Mouse (Mus musculus): Measurements from ENCODE around the gene Fam98b. TPM values are rescaled to one million over a fixed set of nuclear protein-coding genes. Genes with fewer than 3 reads are reported as not detected.

Gene Fam98b
- 6.7 and 7.2 TPM in 2 replicates for polyA plus RNA-seq (2014; fragmentation: Nextera tagmentation; extraction: Ambion mirVana)

- H3K9ac ChIP-seq (ENCODE audit: low read length), result peak within 1 kb of the TSS; percentile 78
- H3K4me3 ChIP-seq (ENCODE audit: low read depth, low read length), result peak within 1 kb of the TSS; percentile 60
- peak; percentile 93 for DNase-seq (ENCODE audit: low spot score)
- no peaks in the 10 kb centered on the region for H3K36me3 ChIP-seq (ENCODE audit: control insufficient read depth, insufficient read depth, low read length)
- under 1% methylated on average over 33 of the region's 33 CpGs for WGBS
- H3K27me3 ChIP-seq (ENCODE audit: control insufficient read depth, insufficient read depth, low read length), result no peaks in the 10 kb centered on the region
- H3K27ac ChIP-seq (ENCODE audit: low read depth, low read length), result peak within 1 kb of the TSS; percentile 60
- ATAC-seq (ENCODE audit: insufficient read depth, low FRiP score, low TSS enrichment), result peak; percentile 94
- H3K4me2 ChIP-seq (ENCODE audit: low read depth), result peak within 1 kb of the TSS; percentile 76
- H3K9me3 ChIP-seq (ENCODE audit: control insufficient read depth, low read length), result no peaks in the 10 kb centered on the region
- 0 out of 2 replicates have a peak, but pooled peaks cover 3% of the 10 kb centered on the region for H3K4me1 ChIP-seq (ENCODE audit: control insufficient read depth, insufficient read depth, low read length)
Measured at GRCm38 (mm10) chr2:117249255-117250000, at the start of gene Fam98b. Fam98b (plus strand) TSS chr2:117249739.

- Histone ChIP-seq H3K4me2 (ENCODE audit: low read depth) (no peak overlapping the region), H3K9ac (ENCODE audit: low read length) (no peak overlapping the region), H3K4me3 (ENCODE audit: low read depth, low read length) (no peak overlapping the region), H3K36me3 (ENCODE audit: control insufficient read depth, insufficient read depth, low read length) (no peaks in the 10 kb centered on the region), H3K9me3 (ENCODE audit: control insufficient read depth, low read length) (no peaks in the 10 kb centered on the region), H3K27ac (ENCODE audit: low read depth, low read length) (no peak overlapping the region), H3K4me1 (ENCODE audit: control insufficient read depth, insufficient read depth, low read length) (0 out of 2 replicates have a peak, but pooled peaks cover 5% of the 10 kb centered on the region), H3K27me3 (ENCODE audit: control insufficient read depth, insufficient read depth, low read length) (no peaks in the 10 kb centered on the region)
- no peak for DNase-seq (ENCODE audit: low spot score)
- WGBS, result 49% methylated on average over 9 of the region's 9 CpGs
- ATAC-seq (ENCODE audit: insufficient read depth, low FRiP score, low TSS enrichment), result peak; percentile 57; the same call in 1 of the 2 replicates
Measured at GRCm38 (mm10) chr2:117200869-117201338, 48.6 kb upstream of the Fam98b start.

GRCm38 (mm10) chr2:117203350-117203749, 46.2 kb upstream of the Fam98b start:
- H3K9ac ChIP-seq (ENCODE audit: low read length), result no peak overlapping the region
- WGBS, result 78% methylated on average over 5 of the region's 5 CpGs
- no peak overlapping the region for H3K4me2 ChIP-seq (ENCODE audit: low read depth)
- ATAC-seq (ENCODE audit: insufficient read depth, low FRiP score, low TSS enrichment) (no peak), DNase-seq (ENCODE audit: low spot score) (no peak)
- H3K27me3 ChIP-seq (ENCODE audit: control insufficient read depth, insufficient read depth, low read length), result no peaks in the 10 kb centered on the region
- H3K4me1 ChIP-seq (ENCODE audit: control insufficient read depth, insufficient read depth, low read length), result 0 out of 2 replicates have a peak, but pooled peaks cover 5% of the 10 kb centered on the region
- no peak overlapping the region for H3K27ac ChIP-seq (ENCODE audit: low read depth, low read length)
- no peaks in the 10 kb centered on the region for H3K9me3 ChIP-seq (ENCODE audit: control insufficient read depth, low read length)
- no peaks in the 10 kb centered on the region for H3K36me3 ChIP-seq (ENCODE audit: control insufficient read depth, insufficient read depth, low read length)
- H3K4me3 ChIP-seq (ENCODE audit: low read depth, low read length), result no peak overlapping the region

- DNase-seq (ENCODE audit: low spot score) (no peak), ATAC-seq (ENCODE audit: insufficient read depth, low FRiP score, low TSS enrichment) (no peak)
- Histone ChIP-seq H3K4me3 (ENCODE audit: low read depth, low read length) (no peak overlapping the region), H3K27ac (ENCODE audit: low read depth, low read length) (no peak overlapping the region), H3K36me3 (ENCODE audit: control insufficient read depth, insufficient read depth, low read length) (no peaks in the 10 kb centered on the region), H3K9me3 (ENCODE audit: control insufficient read depth, low read length) (no peaks in the 10 kb centered on the region), H3K4me2 (ENCODE audit: low read depth) (no peak overlapping the region), H3K9ac (ENCODE audit: low read length) (no peak overlapping the region), H3K4me1 (ENCODE audit: control insufficient read depth, insufficient read depth, low read length) (0 out of 2 replicates have a peak, but pooled peaks cover 5% of the 10 kb centered on the region), H3K27me3 (ENCODE audit: control insufficient read depth, insufficient read depth, low read length) (no peaks in the 10 kb centered on the region)
- WGBS, result 77% methylated on average over 3 of the region's 3 CpGs
Measured at GRCm38 (mm10) chr2:117204534-117204933, 45.0 kb upstream of the Fam98b start.

- Histone ChIP-seq H3K4me3 (ENCODE audit: low read depth, low read length) (no peak overlapping the region), H3K9me3 (ENCODE audit: control insufficient read depth, low read length) (no peaks in the 10 kb centered on the region), H3K4me1 (ENCODE audit: control insufficient read depth, insufficient read depth, low read length) (0 out of 2 replicates have a peak, but pooled peaks cover 3% of the 10 kb centered on the region), H3K27me3 (ENCODE audit: control insufficient read depth, insufficient read depth, low read length) (no peaks in the 10 kb centered on the region), H3K36me3 (ENCODE audit: control insufficient read depth, insufficient read depth, low read length) (no peaks in the 10 kb centered on the region), H3K27ac (ENCODE audit: low read depth, low read length) (no peak overlapping the region), H3K4me2 (ENCODE audit: low read depth) (no peak overlapping the region), H3K9ac (ENCODE audit: low read length) (no peak overlapping the region)
- 85% methylated on average over 6 of the region's 6 CpGs for WGBS
- ATAC-seq (ENCODE audit: insufficient read depth, low FRiP score, low TSS enrichment) (no peak), DNase-seq (ENCODE audit: low spot score) (no peak)
Measured at GRCm38 (mm10) chr2:117205066-117205465, 44.5 kb upstream of the Fam98b start.

GRCm38 (mm10) chr2:117210416-117211085, 39.0 kb upstream of the Fam98b start:
- no peaks in the 10 kb centered on the region; the same call in 1 of the 2 replicates for H3K4me1 ChIP-seq (ENCODE audit: control insufficient read depth, insufficient read depth, low read length)
- no peaks in the 10 kb centered on the region for H3K27me3 ChIP-seq (ENCODE audit: control insufficient read depth, insufficient read depth, low read length)
- H3K9ac ChIP-seq (ENCODE audit: low read length), result no peak overlapping the region
- H3K36me3 ChIP-seq (ENCODE audit: control insufficient read depth, insufficient read depth, low read length), result no peaks in the 10 kb centered on the region
- DNase-seq (ENCODE audit: low spot score), result peak; percentile 80
- WGBS, result 3% methylated on average over 6 of the region's 6 CpGs
- no peak overlapping the region for H3K4me3 ChIP-seq (ENCODE audit: low read depth, low read length)
- peak; percentile 99 for ATAC-seq (ENCODE audit: insufficient read depth, low FRiP score, low TSS enrichment)
- H3K27ac ChIP-seq (ENCODE audit: low read depth, low read length), result no peak overlapping the region
- H3K9me3 ChIP-seq (ENCODE audit: control insufficient read depth, low read length), result no peaks in the 10 kb centered on the region
- 0 out of 2 replicates have a peak overlapping the region, but pooled peaks have one; percentile 22 for H3K4me2 ChIP-seq (ENCODE audit: low read depth)

GRCm38 (mm10) chr2:117216152-117216551, 33.4 kb upstream of the Fam98b start:
- 65% methylated on average over 2 of the region's 2 CpGs for WGBS
- H3K9ac ChIP-seq (ENCODE audit: low read length), result no peak overlapping the region
- no peak overlapping the region for H3K4me3 ChIP-seq (ENCODE audit: low read depth, low read length)
- ATAC-seq (ENCODE audit: insufficient read depth, low FRiP score, low TSS enrichment) (no peak), DNase-seq (ENCODE audit: low spot score) (no peak)
- no peaks in the 10 kb centered on the region for H3K27me3 ChIP-seq (ENCODE audit: control insufficient read depth, insufficient read depth, low read length)
- H3K4me2 ChIP-seq (ENCODE audit: low read depth), result no peak overlapping the region
- peaks cover 4% of the 10 kb centered on the region; the same call in 1 of the 2 replicates for H3K4me1 ChIP-seq (ENCODE audit: control insufficient read depth, insufficient read depth, low read length)
- H3K27ac ChIP-seq (ENCODE audit: low read depth, low read length), result no peak overlapping the region
- no peaks in the 10 kb centered on the region for H3K36me3 ChIP-seq (ENCODE audit: control insufficient read depth, insufficient read depth, low read length)
- H3K9me3 ChIP-seq (ENCODE audit: control insufficient read depth, low read length), result no peaks in the 10 kb centered on the region

- Histone ChIP-seq H3K4me2 (ENCODE audit: low read depth) (no peak overlapping the region), H3K9ac (ENCODE audit: low read length) (no peak overlapping the region), H3K4me3 (ENCODE audit: low read depth, low read length) (no peak overlapping the region), H3K27ac (ENCODE audit: low read depth, low read length) (no peak overlapping the region), H3K9me3 (ENCODE audit: control insufficient read depth, low read length) (no peaks in the 10 kb centered on the region), H3K27me3 (ENCODE audit: control insufficient read depth, insufficient read depth, low read length) (no peaks in the 10 kb centered on the region), H3K36me3 (ENCODE audit: control insufficient read depth, insufficient read depth, low read length) (no peaks in the 10 kb centered on the region), H3K4me1 (ENCODE audit: control insufficient read depth, insufficient read depth, low read length) (0 out of 2 replicates have a peak, but pooled peaks cover 4% of the 10 kb centered on the region)
- no peak for ATAC-seq (ENCODE audit: insufficient read depth, low FRiP score, low TSS enrichment)
- WGBS, result 7% methylated on average over 15 of the region's 15 CpGs
- DNase-seq (ENCODE audit: low spot score), result no peak
Measured at GRCm38 (mm10) chr2:117217695-117218216, 31.8 kb upstream of the Fam98b start.
